Mouse (Mus musculus) testis, postnatal 14 days (tissue): ENCODE measurements around the gene Zfp9.

ENCODE experiments used
- DNase-seq: peaks from one replicate; pipeline ENCODE4 v3.0.0; 2021; ENCODE audit warnings: low spot score

The Zfp9 gene

DNA sequence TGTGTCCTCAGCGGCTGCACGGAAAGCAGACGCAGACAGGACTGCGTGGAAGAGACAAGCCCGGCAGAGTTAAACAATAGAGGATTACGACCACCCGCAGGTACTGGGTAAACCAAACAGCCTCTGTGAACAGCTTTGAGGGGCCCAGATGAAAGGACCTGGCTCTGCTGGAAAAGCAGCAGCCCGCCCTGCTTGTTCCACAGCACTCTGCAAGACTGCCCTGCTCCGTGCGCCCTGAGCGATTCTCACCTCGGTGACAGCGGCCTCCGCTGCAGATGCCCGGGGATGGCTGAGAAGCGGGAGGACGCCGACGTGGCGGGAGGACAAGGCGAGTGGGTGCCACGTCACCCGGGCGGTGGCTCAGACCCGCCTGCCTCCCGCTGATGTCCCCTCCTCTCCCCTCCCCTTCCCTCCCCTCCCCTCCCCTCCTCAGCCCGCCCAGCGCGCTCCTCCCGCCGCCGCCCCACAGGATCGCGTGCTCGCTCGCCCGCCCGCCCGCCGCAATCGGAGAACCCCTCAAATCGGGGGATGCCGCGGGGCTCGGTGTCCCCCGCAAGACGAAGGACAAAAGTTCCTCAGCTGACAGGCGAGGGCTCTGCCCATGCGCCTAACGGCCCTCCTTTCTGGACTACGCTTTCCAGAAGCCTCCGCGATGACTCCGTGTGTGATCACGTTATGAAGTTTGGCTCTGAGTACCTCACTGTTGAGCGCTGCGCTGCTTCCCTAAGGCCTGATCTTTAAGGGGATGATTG, at the start of gene Zfp9:
Zfp9 (minus strand) TSS at position 364 of the 752 bp plus-strand sequence.
- DNase-seq = peak; percentile 69

DNA sequence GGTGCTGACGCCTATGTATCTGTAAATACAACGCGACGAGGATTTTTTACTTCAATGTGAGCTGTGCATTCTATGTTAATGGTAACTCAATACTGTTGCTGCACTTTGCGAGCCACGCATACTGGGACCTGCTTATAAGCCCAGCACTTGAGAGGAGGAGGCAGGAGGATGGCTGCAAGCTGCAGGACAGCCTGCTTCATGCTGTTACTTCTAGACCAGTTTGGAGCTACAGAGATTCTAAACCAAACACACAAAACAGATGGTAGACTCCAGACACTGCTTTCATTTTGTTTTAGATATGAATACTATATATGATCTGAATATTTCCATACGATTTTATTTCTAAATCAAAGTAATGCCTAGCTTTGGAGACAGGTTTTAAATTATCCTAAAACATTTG, 41.5 kb upstream of the Zfp9 start:
- no peak for DNase-seq

DNA sequence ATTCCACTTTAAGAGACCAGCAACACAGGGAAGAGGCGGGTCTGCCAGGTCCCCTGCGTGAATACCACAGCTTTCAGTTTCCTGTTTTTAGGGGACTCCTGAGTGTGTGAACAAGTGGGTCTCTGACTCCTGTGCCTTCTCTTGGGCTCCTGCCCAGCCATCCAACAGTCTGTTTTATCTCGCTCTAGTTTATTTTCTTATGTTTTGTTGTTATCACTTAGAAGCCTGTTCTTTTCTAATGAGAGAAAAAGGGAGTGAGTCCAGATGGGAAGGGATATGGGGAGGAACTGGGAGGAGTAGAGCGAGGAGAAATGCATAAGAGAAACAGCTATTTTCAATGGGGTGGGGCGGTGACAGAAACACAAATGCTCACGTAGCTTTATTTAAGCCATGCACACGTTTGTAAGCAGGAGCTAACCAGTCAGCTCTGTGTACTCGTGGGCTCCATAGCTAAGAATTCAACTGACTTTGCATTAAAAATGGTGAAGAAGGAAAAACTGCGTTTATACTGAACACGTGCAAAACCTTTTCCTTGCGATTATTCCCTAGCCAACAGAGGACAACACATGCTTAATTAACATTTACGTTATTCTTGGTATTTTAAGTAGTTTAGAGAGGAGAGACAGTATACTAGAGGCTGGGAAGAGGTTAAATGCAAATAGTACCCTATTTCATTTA, 34.4 kb upstream of the Zfp9 start:
- no peak for DNase-seq

DNA sequence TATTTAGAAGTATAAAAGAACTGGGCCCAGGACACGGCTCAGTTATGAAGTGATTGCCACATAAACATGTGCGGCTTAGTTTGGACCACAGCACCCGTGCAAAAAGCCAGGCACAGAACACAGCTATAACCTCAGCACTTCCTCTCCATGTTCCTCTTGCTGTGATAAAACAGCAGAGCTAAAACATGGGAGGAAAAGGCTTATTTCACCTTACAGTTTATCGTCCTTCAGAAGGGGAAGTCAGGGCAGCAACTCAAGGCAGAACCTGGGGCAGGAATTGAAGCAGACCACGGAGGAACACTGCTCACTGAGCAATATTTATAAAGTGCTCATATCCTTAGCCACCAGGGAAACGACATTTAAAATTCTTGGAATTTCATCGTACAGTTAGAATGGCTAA, 19.9 kb upstream of the Zfp9 start:
- no peak for DNase-seq

DNA sequence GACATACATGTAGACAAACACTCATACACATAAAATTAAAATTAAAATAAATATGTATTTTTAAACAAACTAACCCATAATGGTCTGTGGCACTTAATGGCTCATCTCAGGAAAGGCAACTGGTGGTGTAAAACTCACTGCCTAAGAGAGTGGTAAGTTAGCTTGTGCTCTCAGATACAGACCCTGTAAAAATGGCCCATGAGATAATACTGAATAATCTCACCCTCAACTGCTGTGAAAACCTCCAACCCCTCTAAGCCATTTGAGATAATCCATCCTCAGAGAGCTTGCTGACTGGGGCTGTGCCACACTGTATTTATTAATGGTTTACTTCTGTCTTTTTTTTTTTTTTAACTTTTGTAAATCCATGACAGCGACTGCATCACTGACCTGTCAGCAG, 3.0 kb upstream of the Zfp9 start:
- DNase-seq = no peak

DNA sequence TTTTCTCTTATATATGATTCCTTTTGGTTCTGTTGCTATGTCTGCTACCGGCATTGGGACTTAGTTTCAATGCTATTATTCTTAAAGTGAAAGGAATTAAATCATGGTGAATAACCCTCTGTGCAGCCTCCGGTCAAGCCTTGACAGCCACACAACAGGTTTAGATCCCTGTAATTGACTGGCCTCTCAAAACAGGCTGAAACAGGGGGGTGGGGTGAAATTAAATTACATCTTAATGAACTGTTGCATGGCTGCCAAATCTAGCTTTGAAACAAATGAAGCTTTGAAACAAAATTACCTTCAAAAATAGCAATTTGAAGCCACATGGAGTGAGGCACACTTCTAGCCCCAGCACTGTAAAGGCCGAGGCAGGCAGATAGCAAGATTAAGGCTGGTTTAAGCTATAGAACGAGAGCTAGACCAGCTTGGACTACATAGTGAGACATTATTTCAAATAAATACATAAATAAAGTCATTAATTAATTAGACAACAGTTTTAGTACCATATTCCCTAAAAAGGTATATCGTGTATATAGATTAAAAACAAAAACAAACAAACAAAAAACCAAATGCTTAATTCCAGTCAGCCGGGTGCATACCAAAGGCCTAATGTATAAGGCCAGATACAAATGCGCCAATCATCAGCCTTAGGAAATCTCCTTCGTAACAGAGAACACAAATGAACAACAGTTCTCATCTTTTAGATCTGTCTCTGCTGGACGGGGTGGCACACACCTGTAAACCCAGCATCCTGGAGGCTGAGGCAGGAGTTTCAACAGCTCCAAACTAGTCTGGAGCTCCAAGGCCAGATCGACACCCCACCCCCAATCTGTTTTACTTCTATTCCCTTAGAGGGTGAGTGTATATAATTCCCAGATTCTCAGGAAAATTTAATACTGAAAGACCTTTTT, 990 bp downstream of the Zfp9 start:
- DNase-seq = no peak

DNA sequence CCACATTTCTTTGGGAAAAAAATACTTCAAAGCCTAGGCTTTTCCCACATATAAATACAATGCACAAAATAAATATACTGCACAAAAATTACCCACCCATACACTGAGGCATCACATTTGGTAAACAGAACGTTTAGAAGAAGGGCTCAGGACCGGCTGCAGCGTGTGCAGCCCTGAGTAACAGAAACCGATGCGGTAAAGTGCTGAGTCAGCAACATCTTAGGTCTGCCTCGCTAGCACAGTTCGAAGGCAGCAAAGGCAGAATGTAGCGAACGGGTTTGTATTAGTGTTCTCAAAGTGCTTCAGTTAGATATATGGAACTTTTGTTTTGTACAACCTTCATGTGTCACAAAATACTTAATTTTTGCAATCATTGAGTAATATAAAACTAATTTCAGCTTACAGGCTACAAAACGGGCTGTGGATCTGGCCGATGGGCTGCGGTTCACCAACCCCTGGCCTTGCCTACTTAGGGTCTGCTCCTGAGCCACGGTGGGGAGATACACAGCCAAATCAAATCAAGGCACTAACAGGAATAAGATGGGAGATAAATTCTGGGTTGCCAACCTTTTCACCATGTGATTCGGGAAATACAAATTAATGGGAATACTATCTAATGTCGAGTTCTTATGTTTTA, 16.9 kb downstream of the Zfp9 start:
- no peak for DNase-seq

DNA sequence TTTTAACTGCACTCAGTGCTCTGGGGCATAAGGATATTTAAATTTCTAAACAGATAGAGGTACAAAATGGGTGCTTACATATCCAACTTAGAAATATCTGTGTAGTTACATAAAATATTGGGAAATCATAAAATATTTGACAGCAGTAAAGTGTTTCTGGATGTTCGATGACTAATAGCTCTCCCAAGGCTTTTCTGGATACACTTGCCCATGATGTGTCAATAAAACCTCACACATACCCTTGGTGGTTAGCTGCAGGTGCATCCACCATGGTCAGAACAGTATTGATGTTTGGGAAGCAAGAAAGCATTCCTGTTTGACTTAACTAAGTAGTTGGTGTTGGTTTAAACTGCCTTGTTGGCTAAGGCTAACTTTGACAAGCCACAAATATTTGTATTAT, 21.4 kb downstream of the Zfp9 start:
- no peak for DNase-seq

DNA sequence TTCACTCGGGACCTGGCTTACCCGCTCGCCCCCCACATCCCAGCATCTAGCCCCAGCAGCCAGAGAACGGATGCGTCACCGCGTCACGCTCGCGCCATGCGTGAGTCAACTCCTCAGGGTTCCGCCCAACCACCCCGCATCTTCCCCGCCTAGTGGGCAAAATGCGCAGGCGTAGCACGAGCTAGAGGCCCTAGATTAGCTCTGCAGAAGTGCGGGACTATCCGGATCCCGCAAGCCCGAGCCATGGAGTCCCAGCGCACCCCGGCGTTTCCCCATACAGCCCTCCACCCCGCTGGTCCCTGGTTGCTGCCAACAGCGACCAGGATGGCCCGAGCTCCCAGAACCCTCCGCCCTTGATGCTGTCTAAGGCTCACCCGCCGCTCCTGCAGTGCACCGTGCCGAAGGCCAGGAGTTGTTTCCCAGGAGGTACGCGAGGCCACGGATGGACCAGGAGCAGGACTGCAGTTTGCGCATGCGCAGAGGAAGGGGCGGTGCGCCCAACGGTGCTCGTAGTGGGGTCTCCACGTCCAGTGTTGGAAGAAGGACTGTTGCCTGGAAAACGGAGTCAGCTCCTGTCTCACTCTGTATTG, 24.0 kb downstream of the Zfp9 start, which contains the start of gene Zfp248:
Zfp248 (minus strand) TSS at position 487 of the 590 bp plus-strand sequence.
- DNase-seq = peak; percentile 90

DNA sequence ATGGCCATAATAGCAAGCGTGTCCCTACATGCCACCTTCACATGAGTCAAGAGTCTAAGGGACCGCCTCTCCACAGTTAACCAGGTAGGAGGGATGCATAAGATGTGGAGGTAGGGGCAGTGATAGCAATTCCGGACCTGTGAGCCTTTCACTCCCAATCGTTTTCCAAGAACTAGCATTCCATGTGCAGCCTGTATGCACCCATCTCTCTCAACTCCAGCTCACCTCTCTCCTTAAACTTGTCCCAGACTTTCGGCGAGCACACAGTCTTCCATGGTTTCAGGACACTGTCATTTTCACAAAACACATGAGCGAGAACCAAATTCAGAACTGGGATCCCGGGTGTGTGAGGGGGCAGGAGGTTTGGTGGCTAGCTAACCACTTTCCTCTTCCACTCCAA, 24.7 kb downstream of the Zfp9 start:
- no peak for DNase-seq

DNA sequence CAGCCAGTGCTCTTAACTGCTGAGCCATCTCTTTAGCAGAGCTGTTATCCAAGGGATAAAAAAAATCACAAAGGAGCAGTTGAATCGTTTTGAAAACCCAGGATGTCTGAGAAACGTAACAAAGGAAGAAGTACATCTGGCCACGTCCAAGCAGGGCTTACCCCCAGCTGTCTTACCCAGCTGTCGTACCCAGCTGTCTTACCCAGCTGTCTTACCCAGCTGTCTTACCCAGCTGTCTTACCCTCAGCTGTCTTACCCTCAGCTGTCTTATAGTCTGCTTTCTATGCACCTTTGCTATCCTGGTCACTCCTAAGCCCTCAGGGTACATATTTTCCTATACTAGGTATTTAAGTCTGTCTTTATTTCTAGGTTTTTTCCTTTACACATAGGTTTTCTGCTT, 47.6 kb downstream of the Zfp9 start:
- DNase-seq = no peak

DNA sequence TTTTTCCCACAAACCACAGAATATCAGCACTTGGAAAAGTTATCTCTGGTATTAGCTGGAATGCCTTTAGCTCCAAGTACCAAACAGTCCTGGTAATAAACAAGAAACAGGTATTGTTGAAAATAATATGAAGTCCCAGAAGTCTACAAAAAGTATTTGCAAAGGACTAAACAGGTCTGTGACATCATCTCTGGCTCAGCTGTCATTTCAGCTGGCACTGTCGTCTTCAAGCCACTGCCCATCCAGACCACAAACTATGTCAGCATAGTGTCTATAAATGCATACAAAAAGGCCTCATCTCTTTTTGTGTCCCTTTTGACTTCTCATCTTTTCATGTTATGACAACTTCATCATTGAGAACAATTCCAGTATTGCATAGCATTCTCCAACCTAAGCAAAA, 52.5 kb downstream of the Zfp9 start:
- DNase-seq = no peak

DNA sequence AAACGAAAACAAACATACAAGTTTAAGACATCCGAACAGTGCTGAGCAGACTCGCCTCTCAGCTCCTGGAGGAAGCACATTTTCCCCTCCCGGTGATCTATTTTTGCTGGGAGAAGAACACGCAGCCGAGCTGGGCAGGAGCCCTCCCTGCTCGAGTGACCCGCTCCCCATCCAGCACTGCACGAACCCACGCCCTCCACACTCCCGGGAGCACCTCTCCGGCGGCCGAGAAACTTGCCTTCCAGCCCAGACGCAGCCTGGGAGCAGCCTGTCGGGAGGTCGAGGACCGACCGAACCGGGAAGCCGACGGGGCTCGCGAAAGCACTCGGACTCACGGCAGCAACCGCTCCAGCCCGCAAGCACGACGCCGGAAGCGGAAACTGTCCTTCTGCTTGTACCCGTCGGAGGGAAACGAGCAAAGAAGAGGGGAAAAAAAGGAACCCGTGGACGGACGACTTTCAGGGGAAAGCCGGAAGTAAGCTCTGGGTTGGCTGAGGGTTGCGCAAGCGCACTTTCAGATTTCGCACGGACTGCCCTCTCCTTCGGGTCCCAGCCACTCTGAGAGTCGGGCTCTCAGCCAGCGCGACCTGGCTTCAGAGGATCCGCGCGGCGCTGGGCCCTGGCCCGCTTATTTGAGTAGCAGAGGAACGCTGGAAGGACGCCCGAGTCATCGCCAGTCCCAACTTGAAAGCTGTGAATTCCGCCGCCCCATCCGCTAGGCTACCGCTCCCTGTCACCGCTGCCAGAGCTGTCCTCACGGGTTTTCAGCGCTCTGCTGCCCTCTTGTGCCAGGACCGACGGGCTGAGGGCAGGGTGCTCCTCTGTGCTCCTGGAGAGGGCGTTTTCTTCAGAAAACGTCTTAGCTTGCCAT, 59.8 kb downstream of the Zfp9 start, which contains the start of gene Bms1:
Bms1 (minus strand) TSS at position 425 of the 871 bp plus-strand sequence.
- DNase-seq = peak; percentile 94
